Mouse (Mus musculus) kidney, adult 8-10 months (tissue): ENCODE results near the gene Rras2.

ENCODE experiments used
- DNase-seq, 2 experiments: peaks; one replicate each; pipeline ENCODE4 v3.0.0; 2022

Gene Rras2

GRCm38 (mm10) chr7:114020704-114021093, 96.9 kb downstream of the Rras2 start:
- peak; percentile 64 to 78 for DNase-seq

GRCm38 (mm10) chr7:114020057-114020703, 97.4 kb downstream of the Rras2 start:
- DNase-seq: peak; percentile 15 to 19

DNA sequence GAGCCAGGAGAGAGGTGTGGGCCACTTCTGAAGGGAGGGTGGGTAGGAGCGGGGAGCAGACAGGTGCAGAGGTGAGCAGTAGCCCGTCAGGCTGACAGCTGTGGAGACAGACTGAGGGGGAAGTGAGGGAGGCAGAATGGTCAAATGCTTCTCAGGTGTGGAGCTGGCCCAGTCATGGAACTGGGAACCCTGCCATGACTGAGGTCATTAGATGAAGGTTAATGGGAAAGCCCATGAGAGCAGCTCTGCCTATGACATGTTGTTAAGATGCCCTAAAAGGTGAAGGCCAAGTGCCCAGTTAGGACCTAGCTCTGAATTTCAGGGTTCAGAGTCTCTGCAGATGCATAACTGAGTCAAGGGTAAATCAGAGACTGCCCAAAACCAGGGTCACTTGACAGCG, 98.7 kb downstream of the Rras2 start:
- peak; percentile 47 to 59 for DNase-seq

DNA sequence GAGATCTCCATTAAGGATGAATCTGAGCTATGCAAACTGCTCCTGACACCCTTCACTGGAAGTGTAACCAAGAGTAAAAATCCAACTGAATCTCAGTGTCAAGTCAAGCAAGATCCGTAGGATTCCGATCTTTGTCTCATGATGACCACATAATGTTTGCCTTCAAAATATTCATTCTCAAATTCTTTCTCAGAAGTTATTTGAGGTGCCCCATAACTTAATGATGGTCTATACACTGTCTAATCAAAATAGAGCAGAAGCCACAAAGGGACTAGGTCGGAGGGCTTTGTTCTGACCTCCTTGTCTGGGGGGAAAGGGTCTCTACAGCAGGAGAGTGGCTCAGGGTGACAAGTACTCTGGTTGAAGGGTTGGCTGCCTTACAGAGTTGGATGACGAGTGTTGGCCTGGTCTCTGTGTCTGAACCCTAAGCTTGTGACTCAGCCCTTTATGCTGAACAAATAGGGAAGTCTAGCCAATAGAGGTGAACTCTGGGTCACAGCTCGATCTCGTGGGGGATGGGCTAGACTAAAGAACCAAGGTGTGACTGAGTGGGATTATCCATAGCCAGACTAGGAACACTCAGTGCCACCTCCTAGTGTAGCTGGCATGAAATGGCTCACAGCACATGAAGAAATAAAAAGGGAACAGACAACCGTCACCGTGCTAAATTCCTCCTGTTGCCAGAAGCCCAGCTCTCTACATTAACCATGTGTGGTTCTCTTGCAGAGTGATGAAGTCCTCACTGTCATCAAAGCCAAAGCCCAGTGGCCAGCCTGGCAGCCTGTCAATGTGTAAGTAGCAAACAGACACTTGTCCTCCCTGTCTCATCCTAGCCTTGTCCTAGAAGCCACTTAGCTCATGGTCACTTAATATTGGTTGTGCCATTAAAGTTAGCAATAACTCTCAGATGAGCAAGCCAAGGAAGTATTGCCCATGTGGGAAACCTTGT, 101.3 kb downstream of the Rras2 start:
- DNase-seq: no peak

DNA sequence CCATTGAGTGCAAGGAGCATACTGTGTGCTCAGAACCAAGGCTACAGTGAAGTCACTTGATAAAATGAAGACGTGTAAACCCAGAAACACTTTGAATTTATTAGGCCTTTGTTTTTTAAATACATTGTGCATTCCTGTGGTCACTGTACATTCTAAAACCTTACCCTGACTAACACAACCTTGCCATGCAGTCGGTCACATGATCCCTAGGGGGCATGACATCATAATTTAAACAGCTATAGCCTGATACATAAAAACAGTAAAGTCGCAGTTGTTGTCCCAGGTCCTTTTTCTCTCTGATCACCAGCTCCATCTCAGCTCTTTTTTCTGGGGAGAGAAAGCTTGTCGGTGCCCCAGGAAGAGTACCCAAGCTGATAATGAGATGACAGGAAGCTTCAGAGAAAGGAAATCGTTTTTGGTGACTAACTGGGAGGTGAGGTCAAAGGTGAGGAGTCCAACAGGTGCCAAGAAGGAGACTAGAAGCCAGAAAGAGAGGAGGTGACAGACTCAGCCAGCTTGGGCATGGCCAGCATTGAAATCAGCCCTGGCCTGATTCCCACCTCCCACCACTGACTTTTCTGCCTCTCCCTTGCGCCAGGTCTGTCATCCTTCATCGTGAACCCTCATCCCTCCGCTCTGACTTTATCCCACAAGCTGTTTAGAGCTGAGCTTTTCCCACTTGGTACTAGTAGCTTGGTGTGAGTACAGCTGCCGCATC, 105.7 kb downstream of the Rras2 start:
- no peak for DNase-seq

- peak in 1 of 2 experiments; percentile 55 for DNase-seq
Observed at GRCm38 (mm10) chr7:114007565-114007964, 110.0 kb downstream of the Rras2 start.

GRCm38 (mm10) chr7:114006456-114006855, 111.1 kb downstream of the Rras2 start:
- no peak for DNase-seq

GRCm38 (mm10) chr7:114005499-114005898, 112.1 kb downstream of the Rras2 start:
- no peak for DNase-seq

DNA sequence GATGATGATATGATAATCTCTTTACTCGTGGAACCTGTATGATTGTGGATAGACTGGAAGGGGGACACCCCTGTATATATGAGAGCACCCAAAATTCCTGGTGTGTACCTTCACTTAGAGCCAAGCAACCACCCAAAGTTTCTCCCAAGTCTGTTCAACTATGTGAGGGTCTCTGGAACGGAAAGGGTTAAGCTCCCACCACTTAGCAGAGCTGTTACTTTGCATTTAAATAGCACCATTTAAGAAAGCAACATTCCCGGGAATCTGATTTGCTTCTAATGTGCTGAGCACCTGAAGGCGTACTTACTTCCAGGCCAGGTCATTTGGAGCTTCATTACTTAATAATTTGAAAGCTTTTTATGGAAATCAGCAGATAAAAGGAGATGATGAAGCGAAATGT, 113.4 kb downstream of the Rras2 start:
- no peak for DNase-seq

DNA sequence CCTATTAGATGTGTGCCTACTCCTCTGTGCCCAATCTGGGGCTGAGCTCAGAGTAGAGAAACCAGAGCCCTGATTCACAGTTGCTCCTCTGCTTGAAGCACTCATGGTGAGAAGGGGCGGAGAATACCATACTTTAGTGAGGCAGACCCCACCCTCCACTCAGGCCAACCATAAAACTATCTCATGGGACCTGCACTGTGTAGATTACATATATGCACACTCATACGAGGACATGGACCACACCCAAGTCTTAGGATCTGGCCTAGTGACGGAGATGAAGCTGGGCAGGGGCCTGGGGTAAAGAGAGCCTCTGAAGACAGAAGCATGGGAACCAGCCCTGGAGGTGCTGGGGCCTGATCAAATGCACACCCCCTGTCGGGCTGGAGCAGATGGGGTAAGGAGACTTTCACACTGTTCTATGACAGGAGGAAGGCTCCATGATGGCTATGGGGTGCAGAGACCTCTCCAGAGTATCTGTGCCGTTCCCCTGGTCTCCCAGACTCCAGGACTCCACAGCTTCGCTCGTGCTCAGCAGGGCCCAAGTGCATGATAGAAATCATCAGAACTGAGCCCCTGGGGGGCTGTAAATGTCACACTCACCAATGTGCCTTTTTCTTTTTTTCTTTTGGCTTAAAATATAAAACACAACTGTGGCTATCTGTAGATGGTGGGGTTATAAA, 119.8 kb downstream of the Rras2 start:
- DNase-seq: no peak
